Mouse (Mus musculus) hindbrain, embryonic 13.5 days (tissue): ENCODE data around the gene Krtap4-8. TPM values are rescaled to one million over a fixed set of nuclear protein-coding genes. Genes with fewer than 3 reads are reported as not detected.

Experiments
- polyA plus RNA-seq: library from polyadenylated mRNA; unstranded; fragments of >200 nt; fragmentation: Nextera tagmentation; extraction: Ambion mirVana; gene quantifications from 2 replicates; pipeline ENCODE4 v1.2.1, GENCODE M21; 2015

Gene Krtap4-8
- polyA plus RNA-seq, 1 experiment from 2014 or later = not detected

Other genes starting within 250 kb of the Krtap4-8 start
- gene Krt40, start 237.5 kb downstream of the Krtap4-8 start, polyA plus RNA-seq = not detected in 2 replicates
- gene Krtap3-3, start 229.8 kb downstream of the Krtap4-8 start, polyA plus RNA-seq = not detected in 2 replicates
- gene Krtap3-2, start 223.9 kb downstream of the Krtap4-8 start, polyA plus RNA-seq = not detected in 2 replicates
- gene Gm11939, start 221.2 kb downstream of the Krtap4-8 start, polyA plus RNA-seq = not detected in 2 replicates
- gene Krtap3-1, start 214.1 kb downstream of the Krtap4-8 start, polyA plus RNA-seq = not detected in 2 replicates
- gene Krtap1-5, start 199.7 kb downstream of the Krtap4-8 start, polyA plus RNA-seq = not detected in 2 replicates
- gene Krtap1-4, start 197.1 kb downstream of the Krtap4-8 start, polyA plus RNA-seq = not detected in 2 replicates
- gene Krtap1-3, start 189.4 kb downstream of the Krtap4-8 start, polyA plus RNA-seq = not detected in 2 replicates
- not detected in 2 replicates for gene Krtap9-3, start 182.6 kb downstream of the Krtap4-8 start, polyA plus RNA-seq
- not detected in 2 replicates for gene Gm11938, start 177.4 kb downstream of the Krtap4-8 start, polyA plus RNA-seq
- gene Gm11937, start 170.5 kb downstream of the Krtap4-8 start, polyA plus RNA-seq = not detected in 2 replicates
- not detected in 2 replicates for gene Krtap2-4, start 165.9 kb downstream of the Krtap4-8 start, polyA plus RNA-seq
- gene Gm11562, start 160.3 kb downstream of the Krtap4-8 start, polyA plus RNA-seq = not detected in 2 replicates
- gene Krtap4-1, start 152.5 kb downstream of the Krtap4-8 start, polyA plus RNA-seq = not detected in 2 replicates
- not detected in 2 replicates for gene Krtap4-2, start 145.6 kb downstream of the Krtap4-8 start, polyA plus RNA-seq
- gene Krtap4-7, start 136.6 kb downstream of the Krtap4-8 start, polyA plus RNA-seq = not detected in 2 replicates
- gene Gm11555, start 130.5 kb downstream of the Krtap4-8 start, polyA plus RNA-seq = not detected in 2 replicates
- gene Gm11563, start 121.7 kb downstream of the Krtap4-8 start, polyA plus RNA-seq = not detected in 2 replicates
- gene Krtap4-6, start 114.7 kb downstream of the Krtap4-8 start, polyA plus RNA-seq = not detected in 2 replicates
- not detected in 2 replicates for gene Gm14190, start 90.0 kb downstream of the Krtap4-8 start, polyA plus RNA-seq
- not detected in 2 replicates for gene Gm14180, start 46.4 kb downstream of the Krtap4-8 start, polyA plus RNA-seq
- gene Gm11595, start 7.8 kb downstream of the Krtap4-8 start, polyA plus RNA-seq = not detected in 2 replicates
- gene Krtap4-9, start 4.5 kb upstream of the Krtap4-8 start, polyA plus RNA-seq = not detected in 2 replicates
- not detected in 2 replicates for gene Gm11596, start 12.8 kb upstream of the Krtap4-8 start, polyA plus RNA-seq
- not detected in 2 replicates for gene Gm11569, start 18.2 kb upstream of the Krtap4-8 start, polyA plus RNA-seq
- not detected in 2 replicates for gene Gm11554, start 23.7 kb upstream of the Krtap4-8 start, polyA plus RNA-seq
- gene Krtap4-13, start 29.2 kb upstream of the Krtap4-8 start, polyA plus RNA-seq = not detected in 2 replicates
- not detected in 2 replicates for gene Gm11564, start 35.0 kb upstream of the Krtap4-8 start, polyA plus RNA-seq
- not detected in 2 replicates for gene 2300003K06Rik, start 57.4 kb upstream of the Krtap4-8 start, polyA plus RNA-seq
- not detected in 2 replicates for gene Krtap4-16, start 70.9 kb upstream of the Krtap4-8 start, polyA plus RNA-seq
- not detected in 2 replicates for gene Gm11568, start 77.2 kb upstream of the Krtap4-8 start, polyA plus RNA-seq
- not detected in 2 replicates for gene Gm11559, start 83.8 kb upstream of the Krtap4-8 start, polyA plus RNA-seq
- not detected in 2 replicates for gene Krtap9-1, start 92.7 kb upstream of the Krtap4-8 start, polyA plus RNA-seq
- not detected in 2 replicates for gene Gm11567, start 98.5 kb upstream of the Krtap4-8 start, polyA plus RNA-seq
- not detected in 2 replicates for gene Krtap31-1, start 127.2 kb upstream of the Krtap4-8 start, polyA plus RNA-seq
- gene Gm11565, start 134.0 kb upstream of the Krtap4-8 start, polyA plus RNA-seq = not detected in 2 replicates
- gene Krtap31-2, start 155.6 kb upstream of the Krtap4-8 start, polyA plus RNA-seq = not detected in 2 replicates
- not detected in 2 replicates for gene Krtap9-5, start 167.8 kb upstream of the Krtap4-8 start, polyA plus RNA-seq
- gene Krtap29-1, start 198.3 kb upstream of the Krtap4-8 start, polyA plus RNA-seq = not detected in 2 replicates
- gene Krtap16-1, start 205.9 kb upstream of the Krtap4-8 start, polyA plus RNA-seq = 0.09 and 0.13 TPM in 2 replicates
- gene Krtap17-1, start 213.3 kb upstream of the Krtap4-8 start, polyA plus RNA-seq = 0.45 TPM in 1 of 2 replicates, not detected in the other
- gene Krt33a, start 235.5 kb upstream of the Krtap4-8 start, polyA plus RNA-seq = not detected in 2 replicates
- gene Krt33b, start 249.2 kb upstream of the Krtap4-8 start, polyA plus RNA-seq = not detected in 2 replicates